Mouse (Mus musculus): ENCODE measurements around the gene 2010300C02Rik. TPM values are rescaled to one million over a fixed set of nuclear protein-coding genes. Genes with fewer than 3 reads are reported as not detected.
"Not testable (repeated sequence)": the region's sequence is repeated elsewhere in the genome, so short reads cannot be mapped to it uniquely, and the experiment has no call there.

2010300C02Rik gene
- total and polyA plus RNA-seq, 2 experiments, result 0.04 to 0.09 TPM

- DNase-seq (ENCODE audit: extremely low read depth, low read depth, low spot score), result no peak
- WGBS, result 40% methylated on average over 7 of the region's 7 CpGs
- Histone ChIP-seq H3K4me1 (ENCODE audit: control insufficient read depth, insufficient read depth, low read length) (no peaks in the 10 kb centered on the region), H3K9ac (ENCODE audit: low read depth, low read length) (no peak overlapping the region), H3K27me3 (ENCODE audit: control insufficient read depth, insufficient read depth, low read length) (peaks cover 7% of the 10 kb centered on the region; the same call in 1 of the 2 replicates), H3K4me3 (ENCODE audit: insufficient read depth, low read depth, low read length) (no peak overlapping the region), H3K27ac (replicated peaks; ENCODE audit: insufficient read depth, low read depth, low read length) (no peak overlapping the region), H3K79me2 (ENCODE audit: control insufficient read depth, insufficient read depth, low read length) (no peaks in the 10 kb centered on the region), H3K36me3 (ENCODE audit: control insufficient read depth, insufficient read depth, low read length) (no peaks in the 10 kb centered on the region)
- TF ChIP-seq CTCF (IDR thresholded peaks at IDR 0.05; ENCODE audit: low read depth, low read length) (no peak), POLR2A (IDR thresholded peaks at IDR 0.05; ENCODE audit: extremely low read depth, insufficient read depth, low read length) (no peak)
Measured at GRCm38 (mm10) chr1:37718516-37718915, 1.4 kb downstream of the 2010300C02Rik start.

DNA sequence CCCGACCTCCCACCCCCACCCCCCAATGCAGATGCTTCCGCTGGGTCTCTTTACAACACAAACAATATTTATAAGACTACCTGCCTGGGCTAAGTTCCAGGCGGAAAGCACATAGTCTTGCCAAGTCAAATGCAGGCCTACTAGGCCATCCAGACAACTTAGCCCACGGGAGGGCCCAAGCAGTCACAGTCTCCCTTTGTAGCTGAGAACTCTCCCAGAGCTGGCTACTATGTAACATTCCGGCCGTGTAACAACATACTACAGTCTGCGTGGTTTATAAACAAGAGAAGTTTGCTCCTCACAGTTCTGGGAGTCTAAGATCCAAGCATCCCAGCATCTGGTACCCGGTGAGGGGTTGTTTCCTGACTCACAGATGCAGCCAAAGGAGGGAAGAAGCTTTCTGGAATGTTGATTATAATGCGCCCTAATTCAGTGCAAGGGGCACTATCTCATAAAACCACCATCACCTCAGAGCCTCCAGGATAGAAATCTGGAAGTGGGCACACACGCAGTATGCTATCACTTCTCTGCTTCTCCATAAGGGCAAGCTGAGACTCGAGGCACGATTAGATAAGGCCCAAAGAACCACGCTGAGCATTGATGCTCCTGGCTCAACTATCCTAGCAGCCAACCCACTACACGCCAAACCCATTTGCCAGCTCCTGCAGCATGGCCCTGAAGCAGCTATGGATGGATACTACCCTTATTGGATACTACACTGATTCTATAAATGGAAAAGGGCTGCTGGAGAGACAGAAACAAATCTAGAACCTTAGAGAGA is 2.3 kb downstream of the 2010300C02Rik start:
- Histone ChIP-seq H3K4me1 (ENCODE audit: control insufficient read depth, insufficient read depth, low read length) (no peaks in the 10 kb centered on the region), H3K4me3 (ENCODE audit: insufficient read depth, low read depth, low read length) (no peak overlapping the region), H3K36me3 (ENCODE audit: control insufficient read depth, insufficient read depth, low read length) (no peaks in the 10 kb centered on the region), H3K9ac (ENCODE audit: low read depth, low read length) (no peak overlapping the region), H3K27me3 (ENCODE audit: control insufficient read depth, insufficient read depth, low read length) (peaks cover 7% of the 10 kb centered on the region; the same call in 1 of the 2 replicates), H3K27ac (replicated peaks; ENCODE audit: insufficient read depth, low read depth, low read length) (no peak overlapping the region), H3K79me2 (ENCODE audit: control insufficient read depth, insufficient read depth, low read length) (no peaks in the 10 kb centered on the region)
- WGBS, result 71% methylated on average over 14 of the region's 14 CpGs
- no peak for TF ChIP-seq POLR2A (IDR thresholded peaks at IDR 0.05; ENCODE audit: extremely low read depth, insufficient read depth, low read length)
- no peak for TF ChIP-seq CTCF (IDR thresholded peaks at IDR 0.05; ENCODE audit: low read depth, low read length)
- DNase-seq (ENCODE audit: extremely low read depth, low read depth, low spot score), result no peak

DNA sequence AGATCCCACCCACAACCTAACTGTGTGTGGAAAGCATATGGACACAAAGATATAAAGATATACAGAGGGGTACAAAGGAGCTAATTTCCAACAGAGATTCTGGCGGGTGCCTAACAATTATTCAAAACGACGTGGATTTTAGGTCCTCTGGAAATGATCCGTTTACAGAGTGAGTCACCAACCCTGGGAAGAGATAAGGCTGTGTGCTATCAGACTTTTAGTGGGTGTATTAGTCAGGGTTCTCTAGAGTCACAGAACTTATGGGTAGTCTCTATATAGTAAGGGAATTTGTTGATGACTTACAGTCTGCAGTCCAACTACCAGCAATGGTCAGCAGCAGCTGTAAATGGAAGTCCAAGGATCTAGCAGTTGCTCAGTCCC is 7.5 kb downstream of the 2010300C02Rik start:
- H3K4me1 ChIP-seq (ENCODE audit: control insufficient read depth, insufficient read depth, low read length); H3K4me3 ChIP-seq (ENCODE audit: insufficient read depth, low read depth, low read length); H3K27me3 ChIP-seq (ENCODE audit: control insufficient read depth, insufficient read depth, low read length); H3K9ac ChIP-seq (ENCODE audit: low read depth, low read length); H3K79me2 ChIP-seq (ENCODE audit: control insufficient read depth, insufficient read depth, low read length); DNase-seq (ENCODE audit: extremely low read depth, low read depth, low spot score); H3K27ac ChIP-seq (replicated peaks; ENCODE audit: insufficient read depth, low read depth, low read length); H3K36me3 ChIP-seq (ENCODE audit: control insufficient read depth, insufficient read depth, low read length): not testable (repeated sequence)
- WGBS, result 35% methylated on average over 4 of the region's 4 CpGs

DNA sequence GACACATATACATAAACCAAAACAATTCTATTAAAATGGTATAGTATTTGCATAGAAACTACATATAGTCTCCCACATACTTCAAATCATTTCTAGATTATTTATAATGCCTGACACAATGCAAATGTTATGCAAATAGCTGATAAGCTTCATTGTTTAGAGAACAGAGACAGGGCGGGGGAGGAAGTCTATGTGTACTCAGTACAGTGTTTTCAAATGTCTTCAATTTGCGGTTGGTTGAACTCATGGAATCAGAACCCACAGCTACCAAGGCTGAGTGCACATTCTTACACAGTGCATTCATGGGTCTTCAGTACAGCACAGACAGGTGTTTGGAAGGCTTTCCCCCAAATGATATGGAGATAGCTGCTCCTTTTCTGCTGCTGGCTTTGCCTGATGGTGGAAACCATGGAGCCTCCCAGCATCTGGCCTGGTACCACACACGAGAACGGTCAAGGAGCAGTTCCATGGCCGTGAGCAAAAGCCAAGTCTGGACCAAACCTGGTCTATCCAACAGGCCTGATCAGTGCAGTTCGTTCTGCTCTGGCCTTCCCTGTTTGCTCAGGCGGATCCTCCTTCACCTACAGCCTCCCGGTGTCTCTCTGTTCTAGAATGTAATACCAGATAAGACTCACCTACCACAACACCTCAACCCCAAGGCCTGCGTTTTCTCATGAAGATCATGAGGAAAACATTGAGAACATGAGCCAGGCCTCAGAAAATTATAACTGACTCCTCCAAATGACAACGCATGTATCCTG is 8.1 kb downstream of the 2010300C02Rik start:
- no peaks in the 10 kb centered on the region for H3K4me1 ChIP-seq (ENCODE audit: control insufficient read depth, insufficient read depth, low read length)
- no peaks in the 10 kb centered on the region; the same call in 1 of the 2 replicates for H3K27me3 ChIP-seq (ENCODE audit: control insufficient read depth, insufficient read depth, low read length)
- no peaks in the 10 kb centered on the region for H3K36me3 ChIP-seq (ENCODE audit: control insufficient read depth, insufficient read depth, low read length)
- DNase-seq (ENCODE audit: extremely low read depth, low read depth, low spot score), result no peak
- H3K27ac ChIP-seq (replicated peaks; ENCODE audit: insufficient read depth, low read depth, low read length), result no peak overlapping the region
- H3K9ac ChIP-seq (ENCODE audit: low read depth, low read length), result no peak overlapping the region
- H3K4me3 ChIP-seq (ENCODE audit: insufficient read depth, low read depth, low read length), result no peak overlapping the region
- no peak for TF ChIP-seq CTCF (IDR thresholded peaks at IDR 0.05; ENCODE audit: low read depth, low read length)
- TF ChIP-seq POLR2A (IDR thresholded peaks at IDR 0.05; ENCODE audit: extremely low read depth, insufficient read depth, low read length), result no peak
- no peaks in the 10 kb centered on the region for H3K79me2 ChIP-seq (ENCODE audit: control insufficient read depth, insufficient read depth, low read length)
- 75% methylated on average over 10 of the region's 10 CpGs for WGBS

GRCm38 (mm10) chr1:37711082-37711481 is 8.8 kb downstream of the 2010300C02Rik start:
- TF ChIP-seq POLR2A (IDR thresholded peaks at IDR 0.05; ENCODE audit: extremely low read depth, insufficient read depth, low read length) (no peak), CTCF (IDR thresholded peaks at IDR 0.05; ENCODE audit: low read depth, low read length) (no peak)
- WGBS, result 92% methylated on average over 5 of the region's 5 CpGs
- no peak overlapping the region for H3K9ac ChIP-seq (ENCODE audit: low read depth, low read length)
- no peak for DNase-seq (ENCODE audit: extremely low read depth, low read depth, low spot score)
- no peaks in the 10 kb centered on the region for H3K36me3 ChIP-seq (ENCODE audit: control insufficient read depth, insufficient read depth, low read length)
- no peaks in the 10 kb centered on the region for H3K79me2 ChIP-seq (ENCODE audit: control insufficient read depth, insufficient read depth, low read length)
- H3K27ac ChIP-seq (replicated peaks; ENCODE audit: insufficient read depth, low read depth, low read length), result no peak overlapping the region
- no peaks in the 10 kb centered on the region; the same call in 1 of the 2 replicates for H3K27me3 ChIP-seq (ENCODE audit: control insufficient read depth, insufficient read depth, low read length)
- no peak overlapping the region for H3K4me3 ChIP-seq (ENCODE audit: insufficient read depth, low read depth, low read length)
- H3K4me1 ChIP-seq (ENCODE audit: control insufficient read depth, insufficient read depth, low read length), result no peaks in the 10 kb centered on the region

DNA sequence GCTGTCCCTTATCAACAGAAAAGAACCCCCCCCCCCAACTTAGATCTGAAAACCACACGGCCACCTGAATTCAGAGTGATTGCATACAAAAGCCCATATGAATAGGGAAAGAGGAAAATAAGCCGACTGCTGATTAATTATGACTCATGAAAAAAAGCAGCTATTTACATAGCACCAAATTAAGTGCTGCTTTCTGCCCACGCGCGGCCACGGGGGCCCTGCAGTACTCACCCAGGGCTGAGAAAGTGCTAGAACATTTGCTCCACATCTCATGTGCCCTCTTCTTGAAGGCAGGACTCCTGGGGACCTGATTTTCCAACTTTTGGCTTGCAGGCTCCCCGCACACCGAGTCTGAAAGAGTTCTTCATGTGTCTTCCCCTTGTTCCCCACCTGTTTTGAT is 10.1 kb downstream of the 2010300C02Rik start:
- H3K4me1 ChIP-seq (ENCODE audit: control insufficient read depth, insufficient read depth, low read length), result no peaks in the 10 kb centered on the region
- WGBS, result 79% methylated on average over 8 of the region's 8 CpGs
- no peak for TF ChIP-seq POLR2A (IDR thresholded peaks at IDR 0.05; ENCODE audit: extremely low read depth, insufficient read depth, low read length)
- no peak for TF ChIP-seq CTCF (IDR thresholded peaks at IDR 0.05; ENCODE audit: low read depth, low read length)
- H3K27me3 ChIP-seq (ENCODE audit: control insufficient read depth, insufficient read depth, low read length), result no peaks in the 10 kb centered on the region; the same call in 1 of the 2 replicates
- H3K27ac ChIP-seq (replicated peaks; ENCODE audit: insufficient read depth, low read depth, low read length), result no peak overlapping the region
- no peak overlapping the region for H3K9ac ChIP-seq (ENCODE audit: low read depth, low read length)
- H3K79me2 ChIP-seq (ENCODE audit: control insufficient read depth, insufficient read depth, low read length), result no peaks in the 10 kb centered on the region
- no peak for DNase-seq (ENCODE audit: extremely low read depth, low read depth, low spot score)
- H3K36me3 ChIP-seq (ENCODE audit: control insufficient read depth, insufficient read depth, low read length), result no peaks in the 10 kb centered on the region
- no peak overlapping the region for H3K4me3 ChIP-seq (ENCODE audit: insufficient read depth, low read depth, low read length)

Measured in liver, adult 2 months (tissue).